Mouse (Mus musculus) embryonic facial prominence, embryonic 15.5 days (tissue): ENCODE results near the gene Gm44790. TPM values are rescaled to one million over a fixed set of nuclear protein-coding genes. Genes with fewer than 3 reads are reported as not detected.

Experiments
- ATAC-seq: fragments of 200-750 bp; cut with Nextera tagmentation; 2 replicates; pipeline ENCODE4 v1.8.0; 2017; ENCODE audit warnings: low read depth, moderate TSS enrichment; ENCODE audit not compliant: insufficient number of reproducible peaks, low FRiP score, low TSS enrichment
- H3K27ac ChIP-seq: fragments of 300-500 bp; sonication (generic); replicated peaks from 2 replicates; pipeline ENCODE4 v1.5.1; 2015; ENCODE audit warnings: mild to moderate bottlenecking, inconsistent platforms
- H3K27me3 ChIP-seq: fragments of 300-500 bp; sonication (generic); 2 replicates; pipeline ENCODE4 v1.6.1; 2015; ENCODE audit warnings: inconsistent platforms
- H3K36me3 ChIP-seq: fragments of 300-500 bp; sonication (generic); 2 replicates; pipeline ENCODE4 v1.6.1; 2015; ENCODE audit warnings: mild to moderate bottlenecking, inconsistent platforms
- H3K4me1 ChIP-seq: fragments of 300-500 bp; sonication (generic); 2 replicates; pipeline ENCODE4 v1.6.1; 2015; ENCODE audit warnings: inconsistent platforms
- H3K4me2 ChIP-seq: fragments of 300-500 bp; sonication (generic); replicated peaks from 2 replicates; pipeline ENCODE4 v1.6.1; 2015; ENCODE audit warnings: mild to moderate bottlenecking, inconsistent platforms
- H3K4me3 ChIP-seq: fragments of 300-500 bp; sonication (generic); replicated peaks from 2 replicates; pipeline ENCODE4 v1.5.1; 2015; ENCODE audit warnings: mild to moderate bottlenecking, inconsistent platforms
- H3K9ac ChIP-seq: fragments of 300-500 bp; sonication (generic); 2 replicates; pipeline ENCODE4 v1.6.1; 2015; ENCODE audit warnings: inconsistent platforms
- H3K9me3 ChIP-seq: fragments of 300-500 bp; sonication (generic); replicated peaks from 2 replicates; pipeline ENCODE4 v1.6.1; 2016; ENCODE audit warnings: inconsistent platforms
- WGBS: fragments of 180-500 bp; shearing (Covaris S2); methylation state at CpG from one replicate; pipeline ENCODE4 v1.1.7; 2015; 5-methylcytosine and 5-hydroxymethylcytosine counted together
- polyA plus RNA-seq: library from polyadenylated mRNA; unstranded; fragments of >200 nt; fragmentation: Nextera tagmentation; extraction: Ambion mirVana; gene quantifications from 2 replicates; pipeline ENCODE4 v1.2.1, GENCODE M21; 2015

Gm44790 gene
- polyA plus RNA-seq, 1 experiment from 2014 or later: not detected

GRCm38 (mm10) chr6:86441571-86441970, 15.1 kb downstream of the Gm44790 start:
- Histone ChIP-seq H3K9me3 (no peaks in the 10 kb centered on the region), H3K27ac (no peak overlapping the region), H3K36me3 (peaks cover 36% of the 10 kb centered on the region), H3K4me2 (no peak overlapping the region), H3K27me3 (no peaks in the 10 kb centered on the region), H3K9ac (no peak overlapping the region), H3K4me1 (peaks cover 7% of the 10 kb centered on the region), H3K4me3 (no peak overlapping the region)
- 94% methylated on average over 10 of the region's 10 CpGs for WGBS
- no peak for ATAC-seq

DNA sequence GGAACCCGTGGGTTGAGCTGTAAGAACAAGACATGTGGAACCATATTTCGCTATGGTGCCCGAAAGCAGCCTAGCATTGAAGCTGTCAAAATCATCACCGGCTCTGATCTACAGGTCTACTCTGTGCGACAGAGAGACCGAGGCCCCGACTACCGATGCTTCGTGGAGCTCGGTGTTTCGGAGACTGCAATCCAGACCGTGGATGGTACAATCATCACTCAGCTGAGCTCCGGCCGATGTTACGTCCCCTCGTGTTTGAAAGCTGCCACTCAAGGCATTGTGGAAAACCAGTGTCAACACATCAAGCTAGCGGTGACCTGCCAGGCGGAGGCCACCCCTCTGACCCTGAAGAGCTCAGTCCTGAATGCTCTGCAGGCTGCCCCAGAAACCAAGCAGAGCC, 19.1 kb downstream of the Gm44790 start:
- WGBS: 92% methylated on average over 18 of the region's 18 CpGs
- H3K36me3 ChIP-seq: peaks cover 60% of the 10 kb centered on the region
- H3K27me3 ChIP-seq: no peaks in the 10 kb centered on the region
- ATAC-seq: no peak
- no peak overlapping the region for H3K27ac ChIP-seq
- H3K4me1 ChIP-seq: no peaks in the 10 kb centered on the region
- H3K4me3 ChIP-seq: no peak overlapping the region
- no peak overlapping the region for H3K9ac ChIP-seq
- no peaks in the 10 kb centered on the region for H3K9me3 ChIP-seq
- no peak overlapping the region for H3K4me2 ChIP-seq

GRCm38 (mm10) chr6:86446927-86447568, 20.6 kb downstream of the Gm44790 start:
- H3K9ac ChIP-seq: no peak overlapping the region
- no peaks in the 10 kb centered on the region for H3K9me3 ChIP-seq
- H3K27me3 ChIP-seq: no peaks in the 10 kb centered on the region
- WGBS: 97% methylated on average over 1 of the region's 1 CpGs
- no peak for ATAC-seq
- peaks cover 64% of the 10 kb centered on the region for H3K36me3 ChIP-seq
- no peak overlapping the region for H3K4me2 ChIP-seq
- no peak overlapping the region for H3K27ac ChIP-seq
- no peaks in the 10 kb centered on the region for H3K4me1 ChIP-seq
- no peak overlapping the region for H3K4me3 ChIP-seq

DNA sequence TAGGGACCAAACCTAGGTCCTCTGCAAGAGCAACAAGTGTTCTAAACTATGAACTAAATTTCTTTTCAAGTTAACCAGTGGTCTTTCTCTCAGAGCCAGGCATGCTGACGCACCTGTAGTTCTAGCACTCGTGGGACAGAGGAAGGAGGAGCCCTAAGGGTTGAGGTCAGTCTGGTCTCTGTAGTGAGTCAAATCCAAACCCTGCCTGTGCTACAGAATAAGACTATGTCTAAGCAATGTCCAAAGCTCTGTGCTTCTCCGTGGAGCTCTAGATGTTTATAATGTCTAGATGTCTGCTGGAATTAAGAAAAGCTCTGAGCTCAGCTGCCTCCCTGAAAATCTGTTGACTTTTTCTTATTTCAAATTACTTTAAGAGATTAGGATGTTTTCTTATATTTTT, 30.3 kb downstream of the Gm44790 start:
- Histone ChIP-seq H3K4me2 (no peak overlapping the region), H3K4me3 (no peak overlapping the region), H3K27ac (no peak overlapping the region), H3K36me3 (peaks cover 78% of the 10 kb centered on the region), H3K9me3 (no peaks in the 10 kb centered on the region), H3K27me3 (no peaks in the 10 kb centered on the region), H3K9ac (no peak overlapping the region), H3K4me1 (no peaks in the 10 kb centered on the region)
- 80% methylated on average over 3 of the region's 3 CpGs for WGBS
- no peak for ATAC-seq

GRCm38 (mm10) chr6:86463079-86463478, 36.6 kb downstream of the Gm44790 start:
- Histone ChIP-seq H3K4me3 (no peak overlapping the region), H3K36me3 (peaks cover 71% of the 10 kb centered on the region), H3K9ac (no peak overlapping the region), H3K27ac (no peak overlapping the region), H3K4me2 (no peak overlapping the region), H3K9me3 (no peaks in the 10 kb centered on the region), H3K27me3 (no peaks in the 10 kb centered on the region), H3K4me1 (no peaks in the 10 kb centered on the region)
- ATAC-seq: no peak
- 82% methylated on average over 3 of the region's 3 CpGs for WGBS

- peak overlapping the region; percentile 94 for H3K27ac ChIP-seq
- H3K36me3 ChIP-seq: peaks cover 26% of the 10 kb centered on the region
- peak overlapping the region; percentile 61 for H3K4me2 ChIP-seq
- 86% methylated on average over 3 of the region's 3 CpGs for WGBS
- H3K4me3 ChIP-seq: peak overlapping the region; percentile 46
- H3K4me1 ChIP-seq: peaks cover 18% of the 10 kb centered on the region
- peak overlapping the region; percentile 26; the same call in 1 of the 2 replicates for H3K9ac ChIP-seq
- H3K9me3 ChIP-seq: no peaks in the 10 kb centered on the region
- no peaks in the 10 kb centered on the region for H3K27me3 ChIP-seq
- ATAC-seq: no peak
Observed at GRCm38 (mm10) chr6:86471317-86471716, 44.9 kb downstream of the Gm44790 start.

GRCm38 (mm10) chr6:86471760-86472099, 45.3 kb downstream of the Gm44790 start:
- no peaks in the 10 kb centered on the region for H3K27me3 ChIP-seq
- H3K36me3 ChIP-seq: peaks cover 24% of the 10 kb centered on the region
- WGBS: 22% methylated on average over 9 of the region's 9 CpGs
- H3K9ac ChIP-seq: peak overlapping the region; percentile 26; the same call in 1 of the 2 replicates
- peak overlapping the region; percentile 46 for H3K4me3 ChIP-seq
- no peaks in the 10 kb centered on the region for H3K9me3 ChIP-seq
- ATAC-seq: peak; percentile 11; the same call in 1 of the 2 replicates
- peak overlapping the region; percentile 61 for H3K4me2 ChIP-seq
- H3K4me1 ChIP-seq: peaks cover 18% of the 10 kb centered on the region
- H3K27ac ChIP-seq: peak overlapping the region; percentile 94

DNA sequence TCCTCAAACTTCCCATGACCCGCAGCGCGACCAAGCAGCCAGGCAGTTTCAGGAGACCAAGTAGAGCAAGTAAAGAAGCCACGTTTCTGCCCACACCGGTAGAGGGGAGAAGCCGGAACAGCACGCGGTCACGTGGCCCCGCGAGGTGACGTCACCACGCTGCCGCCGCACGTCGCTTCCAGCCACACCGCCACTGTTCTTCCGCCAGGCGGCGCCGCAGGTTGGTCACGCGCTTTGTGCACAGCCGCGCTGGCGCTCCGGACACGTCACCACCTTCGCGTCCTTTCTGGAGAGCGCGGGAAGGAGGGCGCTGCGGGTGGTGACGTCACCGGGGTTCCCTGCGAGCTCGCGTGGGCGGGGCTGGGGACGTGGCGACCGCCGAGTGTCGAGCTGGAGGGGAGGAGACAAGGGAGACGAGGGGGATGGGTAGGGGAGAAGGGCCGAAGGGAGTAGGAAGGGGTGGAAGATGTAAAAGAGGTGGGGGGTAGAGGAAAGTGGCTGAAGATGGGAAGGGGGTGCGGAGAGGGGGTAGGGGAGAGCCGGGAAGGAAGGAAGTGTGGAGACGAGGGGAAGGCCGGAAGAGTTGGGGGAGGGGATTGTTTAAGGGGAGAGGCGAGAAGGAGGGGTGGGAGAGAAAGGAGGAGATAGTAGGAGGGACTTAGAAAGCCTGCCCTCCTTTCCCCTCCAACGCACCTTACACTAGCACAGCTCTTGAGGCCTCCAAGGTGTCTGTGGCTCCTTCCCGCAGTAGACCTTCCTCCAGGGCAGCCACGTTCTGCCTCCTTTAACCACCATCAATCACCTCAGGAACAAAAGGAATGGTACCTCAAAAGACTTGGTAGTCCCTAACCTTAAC, 45.9 kb downstream of the Gm44790 start:
- Histone ChIP-seq H3K27me3 (no peaks in the 10 kb centered on the region), H3K4me1 (peaks cover 18% of the 10 kb centered on the region), H3K27ac (peak overlapping the region; percentile 94), H3K9ac (peak overlapping the region; percentile 39), H3K4me2 (peak overlapping the region; percentile 61), H3K36me3 (peaks cover 21% of the 10 kb centered on the region), H3K9me3 (no peaks in the 10 kb centered on the region), H3K4me3 (peak overlapping the region; percentile 46)
- ATAC-seq: peak; percentile 95
- WGBS: under 1% methylated on average over 55 of the region's 56 CpGs

GRCm38 (mm10) chr6:86473077-86473476, 46.6 kb downstream of the Gm44790 start:
- Histone ChIP-seq H3K4me1 (peaks cover 18% of the 10 kb centered on the region), H3K9ac (peak overlapping the region; percentile 39), H3K27ac (peak overlapping the region; percentile 94), H3K4me3 (peak overlapping the region; percentile 46), H3K4me2 (peak overlapping the region; percentile 61), H3K27me3 (no peaks in the 10 kb centered on the region), H3K36me3 (peaks cover 16% of the 10 kb centered on the region), H3K9me3 (no peaks in the 10 kb centered on the region)
- ATAC-seq: no peak
- 66% methylated on average over 7 of the region's 7 CpGs for WGBS

DNA sequence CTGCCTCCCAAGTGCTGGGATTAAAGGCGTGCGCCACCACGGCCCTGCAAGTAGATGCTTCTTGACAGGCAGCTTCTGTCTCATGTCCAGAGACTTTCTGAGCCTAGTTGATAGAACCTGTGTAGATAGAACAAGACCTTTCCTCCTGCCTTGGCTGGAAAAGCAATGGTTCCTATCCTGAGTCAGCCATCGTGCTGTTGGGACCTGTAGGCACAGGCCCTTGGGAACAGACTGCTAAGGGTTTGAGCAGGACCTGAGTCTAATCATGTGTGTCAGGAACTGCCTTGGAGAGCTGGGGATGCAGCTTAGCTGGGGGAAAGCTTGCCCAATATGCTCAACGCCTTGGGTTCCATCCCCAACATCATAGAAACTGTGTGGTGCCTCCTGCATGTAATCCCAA, 47.6 kb downstream of the Gm44790 start:
- Histone ChIP-seq H3K4me2 (no peak overlapping the region), H3K4me1 (peaks cover 23% of the 10 kb centered on the region), H3K36me3 (peaks cover 14% of the 10 kb centered on the region), H3K9ac (no peak overlapping the region), H3K4me3 (no peak overlapping the region), H3K27ac (no peak overlapping the region), H3K27me3 (no peaks in the 10 kb centered on the region), H3K9me3 (no peaks in the 10 kb centered on the region)
- WGBS: 93% methylated on average over 5 of the region's 5 CpGs
- no peak for ATAC-seq

- Histone ChIP-seq H3K36me3 (peaks cover 8% of the 10 kb centered on the region; the same call in 1 of the 2 replicates), H3K9me3 (no peaks in the 10 kb centered on the region), H3K4me1 (peaks cover 29% of the 10 kb centered on the region), H3K9ac (no peak overlapping the region), H3K27ac (no peak overlapping the region), H3K27me3 (no peaks in the 10 kb centered on the region), H3K4me3 (no peak overlapping the region), H3K4me2 (no peak overlapping the region)
- ATAC-seq: no peak
Observed at GRCm38 (mm10) chr6:86474646-86475181, 48.3 kb downstream of the Gm44790 start.
